Mouse (Mus musculus) midbrain, embryonic 13.5 days (tissue): ENCODE measurements at regions not wholly inside any gene's neighbourhood (a gene's known extent, or its start where the extent isn't known, plus 50 kb on each side); places are given as distances from the start of the nearest gene placed in this dataset.
A peak's percentile ranks its signal among the peaks of the same experiment; 100 is the strongest.

Source experiments
- ATAC-seq: fragments of 200-750 bp; cut with Nextera tagmentation; 2 replicates; pipeline ENCODE4 v1.8.0; 2017; ENCODE audit warnings: mild to moderate bottlenecking, moderate TSS enrichment, moderate library complexity
- H3K27ac ChIP-seq: fragments of 300-500 bp; sonication (generic); 2 replicates; pipeline ENCODE4 v1.5.1; 2015; ENCODE audit warnings: inconsistent platforms, mild to moderate bottlenecking, moderate library complexity
- H3K27me3 ChIP-seq: fragments of 300-500 bp; sonication (generic); 2 replicates; pipeline ENCODE4 v1.6.1; 2015; ENCODE audit warnings: mild to moderate bottlenecking, inconsistent platforms
- H3K36me3 ChIP-seq: fragments of 300-500 bp; sonication (generic); 2 replicates; pipeline ENCODE4 v1.6.1; 2015; ENCODE audit warnings: mild to moderate bottlenecking, inconsistent platforms
- H3K4me1 ChIP-seq: fragments of 300-500 bp; sonication (generic); replicated peaks from 2 replicates; pipeline ENCODE4 v1.6.1; 2015; ENCODE audit warnings: inconsistent platforms
- H3K4me2 ChIP-seq: fragments of 300-500 bp; sonication (generic); replicated peaks from 2 replicates; pipeline ENCODE4 v1.6.1; 2015; ENCODE audit warnings: moderate library complexity, mild to moderate bottlenecking, inconsistent platforms
- H3K4me3 ChIP-seq: fragments of 300-500 bp; sonication (generic); replicated peaks from 2 replicates; pipeline ENCODE4 v1.5.1; 2015; ENCODE audit warnings: mild to moderate bottlenecking, inconsistent platforms
- H3K9ac ChIP-seq: fragments of 300-500 bp; sonication (generic); replicated peaks from 2 replicates; pipeline ENCODE4 v1.6.1; 2015; ENCODE audit warnings: mild to moderate bottlenecking, inconsistent platforms
- H3K9me3 ChIP-seq: fragments of 300-500 bp; sonication (generic); 2 replicates; pipeline ENCODE4 v1.6.1; 2016; ENCODE audit warnings: mild to moderate bottlenecking, inconsistent platforms
- WGBS: fragments of 180-500 bp; shearing (Covaris S2); methylation state at CpG from one replicate; pipeline ENCODE4 v1.1.7; 2015; 5-methylcytosine and 5-hydroxymethylcytosine counted together

DNA sequence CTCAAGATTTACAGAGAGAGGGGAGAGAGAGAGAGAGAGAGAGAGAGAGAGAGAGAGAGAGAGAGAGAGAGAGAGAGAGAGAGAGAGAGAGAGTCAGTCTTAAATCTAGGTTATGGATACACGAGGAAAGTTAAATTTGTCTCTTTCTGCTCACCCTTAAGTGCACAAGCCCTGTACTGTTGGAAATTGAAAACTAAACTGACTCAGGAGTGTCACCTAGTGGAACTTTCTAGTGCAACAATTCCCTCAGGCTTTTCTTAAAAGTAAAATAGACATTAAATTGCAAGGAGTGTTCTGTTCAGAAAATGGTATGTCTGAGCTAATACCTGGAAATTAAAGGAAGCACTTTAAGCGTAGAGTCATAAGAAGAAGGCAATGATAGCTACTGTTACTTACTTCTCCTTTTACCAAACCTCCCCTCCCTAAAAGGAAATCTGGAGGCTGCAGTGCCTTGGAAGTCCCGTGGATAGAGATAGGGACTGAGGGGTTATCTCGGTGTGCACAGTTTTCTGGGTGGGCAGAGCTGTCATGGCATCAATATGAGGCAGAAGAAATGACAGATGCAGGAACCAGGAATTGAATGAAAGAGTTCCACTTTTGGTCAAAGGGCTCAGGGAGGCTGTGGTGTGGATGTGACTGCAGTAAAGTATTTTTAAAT lies 193.3 kb downstream of the Alx1 start:
- no peak for ATAC-seq
- WGBS = 62% methylated on average over 4 of the region's 4 CpGs
- no peak overlapping the region for H3K9ac ChIP-seq
- no peaks in the 10 kb centered on the region for H3K27me3 ChIP-seq
- H3K4me3 ChIP-seq = no peak overlapping the region
- H3K4me2 ChIP-seq = no peak overlapping the region
- H3K4me1 ChIP-seq = no peaks in the 10 kb centered on the region
- no peaks in the 10 kb centered on the region for H3K36me3 ChIP-seq
- H3K9me3 ChIP-seq = no peaks in the 10 kb centered on the region
- no peak overlapping the region for H3K27ac ChIP-seq

GRCm38 (mm10) chr10:102835814-102836213 lies 194.2 kb downstream of the Alx1 start:
- WGBS = 54% methylated on average over 1 of the region's 1 CpGs
- H3K36me3 ChIP-seq = no peaks in the 10 kb centered on the region
- H3K4me3 ChIP-seq = no peak overlapping the region
- H3K4me2 ChIP-seq = no peak overlapping the region
- H3K9ac ChIP-seq = no peak overlapping the region
- no peaks in the 10 kb centered on the region for H3K4me1 ChIP-seq
- ATAC-seq = no peak
- H3K27me3 ChIP-seq = no peaks in the 10 kb centered on the region
- H3K9me3 ChIP-seq = no peaks in the 10 kb centered on the region
- no peak overlapping the region for H3K27ac ChIP-seq

DNA sequence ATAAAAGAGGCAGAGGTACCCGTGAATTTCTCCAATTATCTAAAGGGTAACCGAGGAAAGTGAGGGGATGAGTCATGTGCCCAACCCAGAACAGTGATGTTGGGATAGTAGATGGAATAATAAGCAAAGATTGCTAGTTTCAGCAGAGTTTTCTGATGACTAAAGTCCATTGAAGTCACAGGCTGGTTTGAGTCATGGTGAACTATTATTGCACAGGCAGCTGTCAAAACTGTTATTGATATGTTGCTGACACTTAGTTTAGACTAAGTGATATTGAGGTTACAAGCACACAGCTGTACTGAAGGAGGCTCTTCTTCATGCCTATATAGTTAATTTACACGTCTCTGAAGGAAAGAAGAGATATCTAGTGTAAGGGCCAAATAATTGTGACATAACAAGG lies 200.4 kb downstream of the Alx1 start:
- WGBS = 80% methylated on average over 3 of the region's 3 CpGs
- no peak overlapping the region for H3K4me3 ChIP-seq
- no peak overlapping the region for H3K4me2 ChIP-seq
- H3K9me3 ChIP-seq = no peaks in the 10 kb centered on the region
- no peak overlapping the region for H3K27ac ChIP-seq
- no peak overlapping the region for H3K9ac ChIP-seq
- no peaks in the 10 kb centered on the region for H3K27me3 ChIP-seq
- H3K4me1 ChIP-seq = no peaks in the 10 kb centered on the region
- H3K36me3 ChIP-seq = no peaks in the 10 kb centered on the region
- ATAC-seq = no peak

GRCm38 (mm10) chr10:102823434-102823833 lies 206.6 kb downstream of the Alx1 start:
- Histone ChIP-seq H3K36me3 (no peaks in the 10 kb centered on the region), H3K9ac (no peak overlapping the region), H3K9me3 (no peaks in the 10 kb centered on the region), H3K4me3 (no peak overlapping the region), H3K4me1 (no peaks in the 10 kb centered on the region), H3K27me3 (no peaks in the 10 kb centered on the region), H3K4me2 (no peak overlapping the region), H3K27ac (no peak overlapping the region)
- ATAC-seq = no peak

GRCm38 (mm10) chr10:102801391-102801790 lies 228.6 kb downstream of the Alx1 start:
- Histone ChIP-seq H3K4me1 (no peaks in the 10 kb centered on the region), H3K27me3 (no peaks in the 10 kb centered on the region), H3K9ac (no peak overlapping the region), H3K27ac (no peak overlapping the region), H3K4me2 (no peak overlapping the region), H3K9me3 (no peaks in the 10 kb centered on the region), H3K36me3 (no peaks in the 10 kb centered on the region), H3K4me3 (no peak overlapping the region)
- 92% methylated on average over 3 of the region's 3 CpGs for WGBS
- ATAC-seq = no peak; the same call in 1 of the 2 replicates

GRCm38 (mm10) chr10:102779243-102779642 lies 250.8 kb downstream of the Alx1 start:
- Histone ChIP-seq H3K36me3 (no peaks in the 10 kb centered on the region), H3K4me3 (no peak overlapping the region), H3K4me1 (no peaks in the 10 kb centered on the region), H3K9me3 (0 out of 2 replicates have a peak, but pooled peaks cover 2% of the 10 kb centered on the region), H3K27ac (no peak overlapping the region), H3K27me3 (no peaks in the 10 kb centered on the region), H3K9ac (no peak overlapping the region), H3K4me2 (no peak overlapping the region)
- 91% methylated on average over 2 of the region's 2 CpGs for WGBS
- ATAC-seq = no peak

- Histone ChIP-seq H3K27ac (no peak overlapping the region), H3K9ac (no peak overlapping the region), H3K36me3 (no peaks in the 10 kb centered on the region), H3K4me3 (no peak overlapping the region), H3K9me3 (no peaks in the 10 kb centered on the region), H3K4me2 (no peak overlapping the region), H3K27me3 (no peaks in the 10 kb centered on the region), H3K4me1 (no peaks in the 10 kb centered on the region)
- 81% methylated on average over 4 of the region's 4 CpGs for WGBS
- ATAC-seq = no peak
Measured at GRCm38 (mm10) chr10:102763696-102764095, 251.7 kb downstream of the Rassf9 start.

DNA sequence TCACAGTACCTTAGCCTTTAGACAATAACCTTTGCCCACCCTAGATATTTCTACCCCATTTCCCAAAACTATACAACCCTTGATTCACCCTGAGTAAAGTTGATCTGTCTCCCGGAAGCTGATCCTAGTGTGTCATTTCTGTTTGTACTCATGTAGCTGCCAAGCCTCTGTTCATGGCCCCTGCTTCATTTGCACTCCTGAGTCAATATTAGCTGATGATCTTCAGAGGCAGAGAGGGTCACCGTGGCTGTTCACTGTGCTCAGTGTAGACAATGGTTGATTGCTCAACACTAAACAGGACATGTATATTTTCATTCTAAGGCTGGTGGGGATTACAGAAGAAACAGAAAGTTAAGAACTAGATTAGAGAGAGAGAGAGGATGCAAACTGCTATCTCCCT lies 250.4 kb downstream of the Rassf9 start:
- Histone ChIP-seq H3K27me3 (no peaks in the 10 kb centered on the region), H3K36me3 (no peaks in the 10 kb centered on the region), H3K27ac (no peak overlapping the region), H3K9ac (no peak overlapping the region), H3K4me1 (no peaks in the 10 kb centered on the region), H3K9me3 (no peaks in the 10 kb centered on the region), H3K4me2 (no peak overlapping the region), H3K4me3 (no peak overlapping the region)
- no peak for ATAC-seq
- 80% methylated on average over 2 of the region's 2 CpGs for WGBS

GRCm38 (mm10) chr10:102735207-102735606 lies 223.2 kb downstream of the Rassf9 start:
- H3K9ac ChIP-seq = no peak overlapping the region
- no peak overlapping the region for H3K4me3 ChIP-seq
- no peaks in the 10 kb centered on the region for H3K9me3 ChIP-seq
- H3K36me3 ChIP-seq = no peaks in the 10 kb centered on the region
- H3K27ac ChIP-seq = no peak overlapping the region
- no peak for ATAC-seq
- WGBS = 55% methylated on average over 3 of the region's 3 CpGs
- no peak overlapping the region for H3K4me2 ChIP-seq
- H3K4me1 ChIP-seq = no peaks in the 10 kb centered on the region
- H3K27me3 ChIP-seq = no peaks in the 10 kb centered on the region

- no peaks in the 10 kb centered on the region for H3K36me3 ChIP-seq
- H3K9ac ChIP-seq = no peak overlapping the region
- H3K27ac ChIP-seq = no peak overlapping the region
- H3K4me2 ChIP-seq = no peak overlapping the region
- no peak for ATAC-seq
- no peaks in the 10 kb centered on the region for H3K4me1 ChIP-seq
- H3K4me3 ChIP-seq = no peak overlapping the region
- no peaks in the 10 kb centered on the region for H3K27me3 ChIP-seq
- no peaks in the 10 kb centered on the region for H3K9me3 ChIP-seq
- WGBS = 91% methylated on average over 6 of the region's 6 CpGs
Measured at GRCm38 (mm10) chr10:102732420-102732819, 220.4 kb downstream of the Rassf9 start.

GRCm38 (mm10) chr10:102712263-102712662 lies 200.2 kb downstream of the Rassf9 start:
- Histone ChIP-seq H3K4me2 (no peak overlapping the region), H3K9me3 (no peaks in the 10 kb centered on the region), H3K36me3 (no peaks in the 10 kb centered on the region), H3K27me3 (no peaks in the 10 kb centered on the region), H3K4me1 (no peaks in the 10 kb centered on the region), H3K4me3 (no peak overlapping the region), H3K9ac (no peak overlapping the region), H3K27ac (no peak overlapping the region)
- WGBS = 79% methylated on average over 2 of the region's 2 CpGs
- no peak for ATAC-seq

DNA sequence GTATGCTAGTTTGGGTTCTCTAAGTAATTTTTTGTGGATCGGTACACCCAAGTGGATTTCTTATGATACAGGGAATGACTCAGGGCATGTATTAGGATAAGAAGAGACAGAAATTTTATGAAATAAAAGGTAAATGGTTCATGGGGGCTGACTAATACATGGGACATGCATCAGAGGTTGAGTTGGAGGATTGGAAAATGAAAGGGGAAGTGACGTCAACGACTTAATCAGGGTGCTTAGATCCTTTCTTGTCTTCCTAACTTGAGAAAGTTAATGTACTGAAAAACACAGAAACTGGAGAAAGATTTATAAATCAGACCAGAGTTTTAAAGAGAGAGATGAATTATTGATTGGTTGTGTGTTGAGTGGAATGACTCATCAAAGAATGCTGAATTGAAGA lies 193.8 kb downstream of the Rassf9 start:
- Histone ChIP-seq H3K36me3 (no peaks in the 10 kb centered on the region), H3K27me3 (no peaks in the 10 kb centered on the region), H3K9me3 (no peaks in the 10 kb centered on the region), H3K27ac (no peak overlapping the region), H3K9ac (no peak overlapping the region), H3K4me2 (no peak overlapping the region), H3K4me3 (no peak overlapping the region), H3K4me1 (no peaks in the 10 kb centered on the region)
- 97% methylated on average over 3 of the region's 3 CpGs for WGBS
- no peak for ATAC-seq

GRCm38 (mm10) chr10:102694810-102695209 lies 182.8 kb downstream of the Rassf9 start:
- no peak overlapping the region for H3K27ac ChIP-seq
- no peak overlapping the region for H3K4me3 ChIP-seq
- no peaks in the 10 kb centered on the region for H3K36me3 ChIP-seq
- no peaks in the 10 kb centered on the region for H3K27me3 ChIP-seq
- no peak overlapping the region for H3K9ac ChIP-seq
- H3K4me2 ChIP-seq = no peak overlapping the region
- WGBS = 74% methylated on average over 2 of the region's 2 CpGs
- peak; percentile 43; the same call in 1 of the 2 replicates for ATAC-seq
- H3K9me3 ChIP-seq = no peaks in the 10 kb centered on the region
- H3K4me1 ChIP-seq = no peaks in the 10 kb centered on the region
